Comparison of ENCODE assay signal across 31 mouse cellular contexts in the genomic region with DNA sequence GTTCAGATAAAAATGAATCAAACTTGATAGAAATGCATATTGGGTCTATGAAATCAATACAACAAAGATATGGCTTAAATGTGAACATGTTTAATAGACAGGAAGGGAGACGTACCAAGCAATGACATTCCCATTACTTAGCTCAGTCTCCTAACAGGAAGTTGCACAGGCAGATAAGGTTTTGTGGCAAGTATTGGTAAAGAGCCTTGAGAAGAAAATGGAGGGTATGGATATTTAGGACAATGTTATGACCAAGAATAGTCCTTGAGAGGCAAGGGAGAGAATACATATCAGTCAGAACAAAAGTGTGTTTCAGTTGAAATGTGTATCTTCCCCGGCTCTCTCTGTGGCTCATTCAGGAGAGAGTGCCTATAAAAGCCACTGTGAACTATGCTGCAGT.
"Had no signal": no experiment of that assay in that cellular context is flagged by ENCODE, and none has a peak within 500 bp of the region (broad histone marks: within the 10 kb centered on the region; RNA-seq: fewer than 3 reads in every experiment).

No protein-coding gene starts in this region.

- DNase-seq: left cerebral cortex, postnatal 4 days; liver; liver, embryonic 13.5 days; liver, postnatal 0 days; lung, adult 18-20 months; lung, adult 2 months; lung, embryonic 14.5 days; lung, postnatal 10 days; lung, postnatal 14 days; lung, postnatal 36 days; lung, postnatal 4 days; midbrain, embryonic 14.5 days had no signal

- H3K9ac ChIP-seq: limb, embryonic 12.5 days; limb, embryonic 13.5 days; limb, embryonic 15.5 days; liver, embryonic 12.5 days; liver, embryonic 13.5 days; liver, embryonic 14.5 days; liver, embryonic 15.5 days; liver, postnatal 0 days; lung, embryonic 14.5 days; lung, embryonic 15.5 days; midbrain, embryonic 12.5 days; midbrain, embryonic 13.5 days; midbrain, embryonic 15.5 days had no signal

- H3K4me2 ChIP-seq: limb, embryonic 12.5 days; limb, embryonic 13.5 days; limb, embryonic 15.5 days; liver, embryonic 11.5 days; liver, embryonic 12.5 days; liver, embryonic 13.5 days; liver, embryonic 15.5 days; lung, embryonic 14.5 days; lung, embryonic 15.5 days; midbrain, embryonic 11.5 days; midbrain, embryonic 12.5 days; midbrain, embryonic 13.5 days; midbrain, embryonic 15.5 days had no signal

- H3K4me3 ChIP-seq: limb, embryonic 10.5 days; limb, embryonic 12.5 days; limb, embryonic 13.5 days; limb, embryonic 15.5 days; liver, embryonic 12.5 days; liver, embryonic 13.5 days; liver, embryonic 15.5 days; lung, embryonic 15.5 days; midbrain, embryonic 10.5 days; midbrain, embryonic 12.5 days; midbrain, embryonic 13.5 days; midbrain, embryonic 15.5 days; myocyte had no signal

- H3K27ac ChIP-seq: limb, embryonic 10.5 days; limb, embryonic 12.5 days; limb, embryonic 13.5 days; limb, embryonic 15.5 days; liver, embryonic 12.5 days; liver, embryonic 13.5 days; liver, embryonic 14.5 days; liver, embryonic 15.5 days; lung, embryonic 15.5 days; macrophage; midbrain, embryonic 10.5 days; midbrain, embryonic 12.5 days; midbrain, embryonic 13.5 days; midbrain, embryonic 15.5 days had no signal

- H3K4me1 ChIP-seq: lung, embryonic 15.5 days; midbrain, embryonic 10.5 days; midbrain, embryonic 12.5 days; midbrain, embryonic 13.5 days; midbrain, embryonic 15.5 days had no signal

- H3K36me3 ChIP-seq: limb, embryonic 10.5 days; limb, embryonic 12.5 days; limb, embryonic 13.5 days; limb, embryonic 15.5 days; liver, embryonic 12.5 days; liver, embryonic 13.5 days; liver, embryonic 15.5 days; lung, embryonic 15.5 days; midbrain, embryonic 10.5 days; midbrain, embryonic 12.5 days; midbrain, embryonic 13.5 days; midbrain, embryonic 15.5 days had no signal

- H3K9me3 ChIP-seq: limb, embryonic 10.5 days; limb, embryonic 12.5 days; limb, embryonic 13.5 days; limb, embryonic 15.5 days; liver, embryonic 12.5 days; liver, embryonic 13.5 days; liver, embryonic 15.5 days; lung, embryonic 15.5 days; megakaryocyte, embryonic 14.5 days; midbrain, embryonic 10.5 days; midbrain, embryonic 12.5 days; midbrain, embryonic 13.5 days; midbrain, embryonic 15.5 days had no signal

- ATAC-seq: liver, embryonic 12.5 days; liver, postnatal 0 days; lung, postnatal 0 days; midbrain, embryonic 13.5 days; midbrain, embryonic 15.5 days; midbrain, embryonic 16.5 days had no signal

- H3K27me3 ChIP-seq: limb, embryonic 12.5 days; limb, embryonic 13.5 days; limb, embryonic 15.5 days; liver, embryonic 12.5 days; liver, embryonic 13.5 days; liver, embryonic 15.5 days; lung, embryonic 15.5 days; megakaryocyte, embryonic 14.5 days; midbrain, embryonic 12.5 days; midbrain, embryonic 13.5 days; midbrain, embryonic 15.5 days had no signal
